Mouse (Mus musculus) lung, adult 18-20 months (tissue): Measurements from ENCODE around the gene Mettl15.

Experiments used
- DNase-seq, 2 experiments: peaks; one replicate each; pipeline ENCODE4 v3.0.0; 2022; ENCODE audit warnings: mixed read lengths in 2 of 2

Mettl15 gene

GRCm38 (mm10) chr2:109153402-109154050 lies 127.0 kb downstream of the Mettl15 start:
- no peak for DNase-seq

GRCm38 (mm10) chr2:109147292-109147691 lies 133.3 kb downstream of the Mettl15 start:
- no peak for DNase-seq

GRCm38 (mm10) chr2:109144410-109144809 lies 136.1 kb downstream of the Mettl15 start:
- no peak for DNase-seq

GRCm38 (mm10) chr2:109140330-109140729 lies 140.2 kb downstream of the Mettl15 start:
- no peak for DNase-seq

GRCm38 (mm10) chr2:109137276-109137675 lies 143.3 kb downstream of the Mettl15 start:
- DNase-seq, result no peak

GRCm38 (mm10) chr2:109130718-109131117 lies 149.8 kb downstream of the Mettl15 start:
- no peak for DNase-seq

- no peak for DNase-seq
These were observed 150.6 kb downstream of the Mettl15 start for GRCm38 (mm10) chr2:109129921-109130320.

GRCm38 (mm10) chr2:109105773-109106484 lies 174.6 kb downstream of the Mettl15 start:
- no peak for DNase-seq

GRCm38 (mm10) chr2:109049686-109050085 lies 230.9 kb downstream of the Mettl15 start:
- no peak for DNase-seq
